17 mouse cellular contexts compared by ENCODE assay signal in genomic region chr11:115877174-115877755, GRCm38 (mm10). TPM values are rescaled to one million over a fixed set of nuclear protein-coding genes. Genes with fewer than 3 reads are reported as not detected.
A peak's percentile ranks its signal among the peaks of the same experiment; 100 is the strongest.
DNase-seq lines count a peak whose midpoint lies in the region; ATAC-seq lines count a peak whose summit lies in the region.
"Had no signal": no experiment of that assay in that cellular context is flagged by ENCODE, and none has a peak within 500 bp of the region (broad histone marks: within the 10 kb centered on the region; RNA-seq: fewer than 3 reads in every experiment).

No protein-coding gene starts in this region.

- H3K36me3 ChIP-seq in liver, embryonic 16.5 days (ENCODE audit: control insufficient read depth, insufficient read depth) = no peaks in the 10 kb centered on the region
- H3K36me3 ChIP-seq in midbrain, embryonic 11.5 days (ENCODE audit: control insufficient read depth, insufficient read depth, low read length) = no peaks in the 10 kb centered on the region
- no peaks in the 10 kb centered on the region for H3K36me3 ChIP-seq in midbrain, embryonic 14.5 days (ENCODE audit: control insufficient read depth, insufficient read depth, low read length)

- no peak overlapping the region for H3K27ac ChIP-seq in liver, embryonic 16.5 days (ENCODE audit: low read length)
- no peak overlapping the region for H3K27ac ChIP-seq in midbrain, embryonic 11.5 days (ENCODE audit: low read depth, low read length)
- H3K27ac ChIP-seq in midbrain, embryonic 14.5 days (replicated peaks; ENCODE audit: low read depth, low read length) = no peak overlapping the region

- no peaks in the 10 kb centered on the region for H3K9me3 ChIP-seq in liver, embryonic 16.5 days (replicated peaks; ENCODE audit: control insufficient read depth, low read length)
- no peaks in the 10 kb centered on the region for H3K9me3 ChIP-seq in midbrain, embryonic 11.5 days (ENCODE audit: control insufficient read depth, low read length)
- no peaks in the 10 kb centered on the region for H3K9me3 ChIP-seq in midbrain, embryonic 14.5 days (ENCODE audit: control insufficient read depth, low read length)

- DNase-seq in liver = no peak
- DNase-seq in kidney, adult 8-10 months = peak; percentile 85 to 88
- DNase-seq in large intestine, adult 2 months (ENCODE audit: low read depth, low spot score) = peak; percentile 91
- peak; percentile 85 for DNase-seq in yolk sac, embryonic 10.5 days (ENCODE audit: low spot score)
- DNase-seq in midbrain, embryonic 11.5 days (ENCODE audit: low spot score, missing footprints) = no peak
- DNase-seq in gastrocnemius, adult 8-10 months (ENCODE audit: low spot score in 2 of 2) = no peak
- DNase-seq in midbrain, embryonic 14.5 days = no peak
- DNase-seq: cerebellum, adult 18-20 months; embryo, embryonic 11 days; heart, postnatal 14 days had no signal

- H3K4me1 ChIP-seq in liver, embryonic 16.5 days (ENCODE audit: control insufficient read depth, low read depth, low read length) = peaks cover 8% of the 10 kb centered on the region
- H3K4me1 ChIP-seq in midbrain, embryonic 11.5 days (ENCODE audit: control insufficient read depth, insufficient read depth, low read length) = no peaks in the 10 kb centered on the region
- H3K4me1 ChIP-seq in midbrain, embryonic 14.5 days (ENCODE audit: control insufficient read depth, insufficient read depth, low read length) = no peaks in the 10 kb centered on the region

- H3K4me2 ChIP-seq in liver, embryonic 16.5 days (ENCODE audit: low read depth, low read length) = no peak overlapping the region
- H3K4me2 ChIP-seq in midbrain, embryonic 11.5 days = no peak overlapping the region
- no peak overlapping the region for H3K4me2 ChIP-seq in midbrain, embryonic 14.5 days (ENCODE audit: low read length)

- H3K4me3 ChIP-seq in liver, embryonic 16.5 days (ENCODE audit: low read depth, low read length) = no peak overlapping the region
- no peak overlapping the region for H3K4me3 ChIP-seq in midbrain, embryonic 11.5 days (ENCODE audit: low read depth, low read length)
- H3K4me3 ChIP-seq in midbrain, embryonic 14.5 days (replicated peaks; ENCODE audit: low read depth, low read length) = no peak overlapping the region
- H3K4me3 ChIP-seq: erythroblast, embryonic 14.5 days had no signal

- 29% methylated on average over 6 of the region's 6 CpGs for WGBS in liver, embryonic 16.5 days (ENCODE audit: insufficient replicate concordance)
- 23% methylated on average over 6 of the region's 6 CpGs for WGBS in large intestine, adult 2 months
- 71% methylated on average over 6 of the region's 6 CpGs for WGBS in midbrain, embryonic 11.5 days
- 72% methylated on average over 6 of the region's 6 CpGs for WGBS in midbrain, embryonic 14.5 days

- peak overlapping the region; percentile 24 for H3K9ac ChIP-seq in liver, embryonic 16.5 days (ENCODE audit: low read depth, low read length)
- no peak overlapping the region for H3K9ac ChIP-seq in midbrain, embryonic 11.5 days (ENCODE audit: low read length)
- H3K9ac ChIP-seq in midbrain, embryonic 14.5 days (replicated peaks; ENCODE audit: low read length) = no peak overlapping the region

- no peaks in the 10 kb centered on the region for H3K27me3 ChIP-seq in liver, embryonic 16.5 days (ENCODE audit: control insufficient read depth, insufficient read depth, low read depth, low read length)
- no peaks in the 10 kb centered on the region for H3K27me3 ChIP-seq in midbrain, embryonic 11.5 days (ENCODE audit: control insufficient read depth, insufficient read depth, low read length)
- H3K27me3 ChIP-seq in midbrain, embryonic 14.5 days (ENCODE audit: control insufficient read depth, insufficient read depth, low read length) = no peaks in the 10 kb centered on the region

- no peak for ATAC-seq in liver, embryonic 16.5 days (ENCODE audit: low read depth)
- ATAC-seq in midbrain, embryonic 11.5 days (ENCODE audit: low FRiP score) = no peak
- ATAC-seq in midbrain, embryonic 14.5 days (ENCODE audit: low FRiP score, low TSS enrichment) = no peak

RNA-seq across cellular contexts. Expression of gene Myo15b, which starts 19.1 kb away (rescaled TPM):
- 0.34 and 1.5 TPM in 2 replicates for polyA plus RNA-seq in liver, embryonic 16.5 days (2015; fragmentation: Nextera tagmentation; extraction: Ambion mirVana)
- polyA plus RNA-seq in large intestine, adult 2 months (2012; rRNA removed) = 696 and 883 TPM in 2 replicates
- not detected in 2 replicates for polyA plus RNA-seq in midbrain, embryonic 11.5 days (2014; fragmentation: Nextera tagmentation; extraction: Ambion mirVana)
- not detected for total RNA-seq in gastrocnemius, adult 8-10 months (2022)
- 0.15 TPM in 1 of 2 replicates, not detected in the other for polyA plus RNA-seq in midbrain, embryonic 14.5 days (2014; fragmentation: Nextera tagmentation; extraction: Ambion mirVana)
- total RNA-seq: neutrophil, adult 5-6 weeks had no signal
- polyA plus RNA-seq: erythroblast, embryonic 14.5 days had no signal

RNA-seq across cellular contexts. Expression of gene Smim5, which starts 22.5 kb away (rescaled TPM):
- 29.5 and 30.1 TPM in 2 replicates for polyA plus RNA-seq in liver, embryonic 16.5 days (2015; fragmentation: Nextera tagmentation; extraction: Ambion mirVana)
- polyA plus RNA-seq in large intestine, adult 2 months (2012; rRNA removed) = 4.9 and 6.3 TPM in 2 replicates
- polyA plus RNA-seq in midbrain, embryonic 11.5 days (2014; fragmentation: Nextera tagmentation; extraction: Ambion mirVana) = 0.27 and 0.59 TPM in 2 replicates
- total RNA-seq in gastrocnemius, adult 8-10 months (2022) = under 1 TPM in 3 of 4 experiments, not detected in 1; 0.61 to 0.88 (median 0.72) TPM
- 0.46 and 1.1 TPM in 2 replicates for polyA plus RNA-seq in midbrain, embryonic 14.5 days (2014; fragmentation: Nextera tagmentation; extraction: Ambion mirVana)
- total RNA-seq: liver, adult 2 months had no signal

RNA-seq across cellular contexts. Expression of gene Smim6, which starts 34.6 kb away (rescaled TPM):
- 2.7 and 3.1 TPM in 2 replicates for polyA plus RNA-seq in liver, embryonic 16.5 days (2015; fragmentation: Nextera tagmentation; extraction: Ambion mirVana)
- 37.5 and 45.5 TPM in 2 replicates for polyA plus RNA-seq in large intestine, adult 2 months (2012; rRNA removed)
- polyA plus RNA-seq in midbrain, embryonic 11.5 days (2014; fragmentation: Nextera tagmentation; extraction: Ambion mirVana) = 0.46 TPM in 1 of 2 replicates, not detected in the other
- total RNA-seq in gastrocnemius, adult 8-10 months (2022) = not detected
- polyA plus RNA-seq in midbrain, embryonic 14.5 days (2014; fragmentation: Nextera tagmentation; extraction: Ambion mirVana) = 0.22 and 0.31 TPM in 2 replicates
- total RNA-seq: layer of hippocampus, adult 18-20 months; left cerebral cortex, adult 8-10 months; neutrophil, adult 5-6 weeks had no signal
- polyA plus RNA-seq: frontal cortex, adult 2 months had no signal

RNA-seq across cellular contexts. Expression of gene Llgl2, which starts 53.4 kb away (rescaled TPM):
- 14.4 and 15.6 TPM in 2 replicates for polyA plus RNA-seq in liver, embryonic 16.5 days (2015; fragmentation: Nextera tagmentation; extraction: Ambion mirVana)
- polyA plus RNA-seq in large intestine, adult 2 months (2012; rRNA removed) = 191 and 194 TPM in 2 replicates
- polyA plus RNA-seq in midbrain, embryonic 11.5 days (2014; fragmentation: Nextera tagmentation; extraction: Ambion mirVana) = 2.4 and 2.5 TPM in 2 replicates
- 10 to 100 TPM in 2 of 4 experiments, 1 to 10 TPM in 2; 6.6 to 20.8 (median 9.5) TPM for total RNA-seq in gastrocnemius, adult 8-10 months (2022)
- 0.55 and 0.63 TPM in 2 replicates for polyA plus RNA-seq in midbrain, embryonic 14.5 days (2014; fragmentation: Nextera tagmentation; extraction: Ambion mirVana)

RNA-seq across cellular contexts. Expression of gene Sap30bp, which starts 55.8 kb away (rescaled TPM):
- 13.6 and 16.2 TPM in 2 replicates for polyA plus RNA-seq in liver, embryonic 16.5 days (2015; fragmentation: Nextera tagmentation; extraction: Ambion mirVana)
- polyA plus RNA-seq in large intestine, adult 2 months (2012; rRNA removed) = 17.3 and 20.7 TPM in 2 replicates
- polyA plus RNA-seq in midbrain, embryonic 11.5 days (2014; fragmentation: Nextera tagmentation; extraction: Ambion mirVana) = 58.3 and 61.5 TPM in 2 replicates
- 10 to 100 TPM in 2 of 4 experiments, 1 to 10 TPM in 2; 7.7 to 15.7 (median 9.7) TPM for total RNA-seq in gastrocnemius, adult 8-10 months (2022)
- polyA plus RNA-seq in midbrain, embryonic 14.5 days (2014; fragmentation: Nextera tagmentation; extraction: Ambion mirVana) = 48.4 and 49.9 TPM in 2 replicates

Comparison
In these comparisons a context has a peak if more than half of its experiments do, and no peak if none do; other contexts are left out.
1. DNase-seq: peak in kidney, adult 8-10 months (2 of 2), large intestine, adult 2 months (single experiment) and yolk sac, embryonic 10.5 days (single experiment); none in liver (single experiment), midbrain, embryonic 11.5 days (single experiment), gastrocnemius, adult 8-10 months (0 of 2) and midbrain, embryonic 14.5 days (single experiment).
2. RNA of gene Myo15b, which starts 19.1 kb away (polyA plus RNA-seq): 696 to 883 TPM in large intestine, adult 2 months; 0.34 to 1.5 TPM in liver, embryonic 16.5 days, not detected in midbrain, embryonic 11.5 days and 0.15 TPM in midbrain, embryonic 14.5 days; every median in the first group is over 100 times any median in the second.